Mouse (Mus musculus) right cerebral cortex, postnatal 4 days (tissue): Measurements from ENCODE around the gene Thy1.

Source experiments
- DNase-seq: peaks from one replicate; pipeline ENCODE4 v3.0.0-alpha.2; 2022

Gene Thy1

DNA sequence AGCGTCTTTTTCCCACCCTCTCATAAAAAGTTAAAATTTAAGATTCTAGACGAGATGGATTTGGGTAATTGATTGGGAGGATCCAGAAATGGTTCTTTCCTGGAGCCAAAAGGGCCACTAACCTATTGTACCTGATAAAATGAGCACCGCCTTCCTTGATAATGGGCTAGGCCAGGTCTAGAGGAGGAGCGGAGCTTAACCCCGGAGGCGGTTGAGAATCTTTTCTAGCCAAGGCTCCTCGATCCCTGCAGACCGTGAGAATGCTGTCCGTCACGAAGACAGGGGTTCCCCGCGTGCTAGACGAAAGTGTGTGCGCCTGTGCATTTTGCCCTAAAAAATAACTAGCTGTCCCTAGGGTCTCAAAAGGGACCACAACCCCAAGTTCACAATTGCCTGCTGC lies 41.1 kb downstream of the Thy1 start:
- DNase-seq = no peak

DNA sequence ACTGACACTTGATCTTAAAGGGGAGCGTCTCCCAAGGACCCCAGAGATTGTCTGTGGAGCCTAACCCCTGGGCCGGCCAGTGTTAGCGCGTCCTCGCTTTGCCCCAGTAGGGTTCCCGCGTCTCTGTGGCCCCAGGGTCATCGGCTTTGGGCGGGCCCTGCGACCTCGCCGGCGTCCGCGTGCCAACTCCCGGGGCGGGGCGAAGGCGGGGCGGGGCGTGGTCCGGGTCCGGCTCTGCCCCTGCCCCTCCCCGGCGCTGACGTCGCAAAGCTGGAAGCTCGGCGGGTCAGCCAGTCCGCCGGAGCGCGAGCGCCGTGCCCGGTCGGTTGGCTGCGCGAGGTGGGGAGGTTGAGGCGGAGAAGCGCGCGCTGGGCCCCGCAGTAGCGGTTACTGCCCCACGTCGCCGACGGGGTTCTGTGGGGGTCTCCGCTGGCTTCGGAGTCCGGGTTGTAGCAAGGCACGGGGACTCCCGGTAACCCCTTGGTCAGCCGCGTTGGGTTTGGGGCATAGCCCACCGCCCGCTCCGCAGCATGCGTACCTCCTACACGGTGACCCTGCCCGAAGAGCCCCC lies 41.6 kb downstream of the Thy1 start:
- peak; percentile 81 for DNase-seq

DNA sequence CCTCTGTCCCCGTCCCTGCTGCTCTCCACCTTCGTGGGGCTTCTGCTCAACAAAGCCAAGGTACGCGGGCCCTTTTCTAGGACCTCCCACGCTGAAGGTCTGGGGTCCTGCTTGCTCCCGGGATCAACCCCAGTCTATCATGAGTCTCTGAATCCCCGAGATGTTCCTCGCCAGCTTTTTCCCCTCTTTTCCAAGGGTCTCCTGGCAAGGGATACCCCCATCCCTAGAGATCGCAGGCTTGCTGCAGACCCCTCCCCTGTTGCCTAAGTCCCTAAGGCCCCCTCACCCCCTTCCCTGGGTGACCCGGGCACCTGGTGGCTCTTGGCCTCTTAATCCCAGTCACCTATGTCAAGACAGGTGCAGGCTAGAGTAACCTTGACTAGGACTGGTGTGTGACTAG lies 42.1 kb downstream of the Thy1 start:
- no peak for DNase-seq

DNA sequence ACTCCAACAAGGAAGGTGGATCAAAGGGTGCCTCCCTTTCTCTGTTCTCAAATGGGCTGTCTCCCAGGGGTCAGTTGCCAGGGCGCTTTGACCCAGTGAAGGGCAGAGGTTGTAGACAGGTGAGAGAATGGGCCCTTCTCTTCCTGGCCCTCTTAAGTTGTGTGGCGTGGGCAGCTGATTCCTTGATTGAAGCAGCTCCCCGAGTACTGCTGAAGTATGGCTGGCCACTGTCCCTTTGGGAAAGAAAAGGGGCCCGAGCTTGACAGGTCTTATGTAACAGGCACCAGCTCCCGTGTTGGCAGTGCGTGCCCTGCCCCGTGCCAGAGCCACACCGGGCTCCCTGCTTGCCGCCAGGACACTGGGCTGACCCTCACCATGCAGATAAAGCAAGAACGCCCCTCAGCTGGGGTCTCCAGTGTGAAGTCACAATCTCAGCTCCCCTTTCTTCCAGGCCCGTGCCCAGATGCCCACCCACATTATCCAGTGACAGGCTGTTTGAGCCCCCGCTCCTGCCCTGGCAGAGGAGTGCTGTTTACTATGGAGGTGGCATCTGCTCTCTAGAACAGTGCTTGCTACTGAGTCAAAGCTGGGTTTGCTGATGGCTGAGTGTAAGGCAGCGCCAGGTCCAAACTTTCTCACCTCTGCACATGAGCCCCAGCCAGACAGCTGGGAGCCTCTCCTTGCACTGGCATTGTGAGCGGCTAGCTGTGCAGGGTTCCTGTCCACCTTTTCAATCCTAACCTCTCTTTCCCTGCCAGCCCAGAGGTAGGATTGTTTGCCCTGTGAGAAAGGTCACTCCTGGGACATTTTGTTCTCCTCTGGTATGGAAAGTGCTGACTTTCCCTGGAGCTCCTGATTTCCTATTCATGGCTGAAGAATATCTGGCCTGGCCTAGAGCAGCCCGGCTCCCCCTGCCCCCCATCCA lies 42.8 kb downstream of the Thy1 start:
- no peak for DNase-seq

DNA sequence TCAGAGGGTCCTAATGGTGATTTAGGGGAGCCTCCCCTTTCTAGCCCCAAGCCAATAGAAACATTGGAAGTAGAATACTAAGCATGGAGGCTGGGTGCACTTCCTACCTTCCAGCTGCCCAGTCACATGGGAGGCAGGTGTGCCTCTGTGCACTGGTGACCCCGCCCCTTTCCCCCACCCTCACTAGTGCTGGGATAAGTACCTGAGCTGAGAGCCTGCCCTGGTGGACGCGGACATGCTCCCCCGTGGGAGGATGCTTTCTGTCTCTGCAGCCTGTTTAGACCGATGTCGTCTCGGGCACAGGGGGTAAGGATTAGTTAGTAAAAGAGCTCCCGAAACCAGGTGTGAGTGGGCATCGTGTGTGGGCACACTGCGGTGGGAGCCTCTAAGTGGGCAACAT lies 43.8 kb downstream of the Thy1 start:
- DNase-seq = no peak

DNA sequence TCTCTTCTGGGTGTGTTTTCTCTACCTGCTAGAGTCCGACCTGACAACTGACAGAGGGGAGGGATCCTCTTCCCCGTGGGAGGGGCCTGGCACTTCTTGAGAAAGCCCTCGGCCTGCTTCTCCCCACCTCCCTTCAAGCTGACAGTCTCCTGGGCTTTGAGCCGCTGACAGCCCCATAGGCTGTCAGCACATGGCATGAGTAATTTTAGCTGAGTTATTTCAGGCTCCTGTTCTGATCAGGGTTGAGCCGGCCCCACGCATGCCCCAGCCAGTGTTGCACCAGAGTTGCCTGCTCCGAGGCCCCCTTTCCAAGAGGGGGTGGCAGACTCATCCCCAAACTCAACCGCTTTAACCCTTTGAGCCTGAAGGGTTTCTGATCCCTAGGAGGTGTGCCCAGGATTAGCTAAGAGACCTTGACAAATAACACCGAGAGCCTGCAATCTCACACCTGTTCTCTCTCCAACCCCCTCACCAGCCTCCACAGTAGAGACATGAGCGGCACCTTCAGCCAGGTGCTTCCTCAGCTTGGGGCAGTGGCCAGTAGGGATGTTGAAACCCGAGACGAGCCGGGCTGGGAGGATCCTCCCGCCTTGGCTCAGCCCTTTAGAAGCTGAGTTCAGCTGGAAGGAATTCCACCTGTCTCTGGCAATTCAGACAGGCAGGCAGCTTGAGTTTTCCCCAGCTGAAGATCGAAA lies 44.7 kb downstream of the Thy1 start:
- no peak for DNase-seq

DNA sequence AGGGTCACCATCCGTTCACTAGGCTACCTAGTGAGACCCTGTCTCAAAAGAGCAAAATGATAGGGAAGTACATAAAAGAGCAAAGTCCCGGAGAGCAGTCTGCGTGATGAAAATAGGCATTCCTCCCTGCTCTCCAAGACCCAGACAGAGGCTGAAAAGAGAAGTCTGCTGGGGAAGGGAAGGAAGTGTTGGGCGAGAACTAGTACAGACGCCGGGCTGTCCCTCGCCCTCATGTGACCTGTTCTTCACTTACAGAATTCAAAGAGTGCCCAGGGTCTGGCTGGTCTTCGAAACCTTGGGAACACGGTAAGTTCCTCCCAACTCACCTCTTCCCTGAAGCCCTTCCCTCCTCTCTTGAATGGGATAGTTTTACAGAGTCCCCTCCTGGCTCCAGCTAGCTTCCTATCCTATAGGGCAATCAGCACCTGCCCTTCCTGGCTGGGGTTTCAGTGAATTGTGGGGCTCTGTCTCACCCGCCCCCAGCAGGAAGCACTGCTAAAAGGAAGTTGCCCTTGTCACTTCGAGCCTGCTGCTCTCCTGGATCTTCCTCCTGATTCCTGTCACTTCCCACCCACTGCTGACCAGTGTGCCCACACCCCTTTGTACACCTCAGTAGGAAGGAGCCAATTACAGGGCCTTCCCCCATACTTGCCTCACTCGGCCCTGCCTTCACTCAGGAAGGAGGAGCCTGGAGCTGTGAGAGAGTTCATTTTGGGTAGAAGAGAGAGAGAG lies 45.9 kb downstream of the Thy1 start:
- no peak for DNase-seq

DNA sequence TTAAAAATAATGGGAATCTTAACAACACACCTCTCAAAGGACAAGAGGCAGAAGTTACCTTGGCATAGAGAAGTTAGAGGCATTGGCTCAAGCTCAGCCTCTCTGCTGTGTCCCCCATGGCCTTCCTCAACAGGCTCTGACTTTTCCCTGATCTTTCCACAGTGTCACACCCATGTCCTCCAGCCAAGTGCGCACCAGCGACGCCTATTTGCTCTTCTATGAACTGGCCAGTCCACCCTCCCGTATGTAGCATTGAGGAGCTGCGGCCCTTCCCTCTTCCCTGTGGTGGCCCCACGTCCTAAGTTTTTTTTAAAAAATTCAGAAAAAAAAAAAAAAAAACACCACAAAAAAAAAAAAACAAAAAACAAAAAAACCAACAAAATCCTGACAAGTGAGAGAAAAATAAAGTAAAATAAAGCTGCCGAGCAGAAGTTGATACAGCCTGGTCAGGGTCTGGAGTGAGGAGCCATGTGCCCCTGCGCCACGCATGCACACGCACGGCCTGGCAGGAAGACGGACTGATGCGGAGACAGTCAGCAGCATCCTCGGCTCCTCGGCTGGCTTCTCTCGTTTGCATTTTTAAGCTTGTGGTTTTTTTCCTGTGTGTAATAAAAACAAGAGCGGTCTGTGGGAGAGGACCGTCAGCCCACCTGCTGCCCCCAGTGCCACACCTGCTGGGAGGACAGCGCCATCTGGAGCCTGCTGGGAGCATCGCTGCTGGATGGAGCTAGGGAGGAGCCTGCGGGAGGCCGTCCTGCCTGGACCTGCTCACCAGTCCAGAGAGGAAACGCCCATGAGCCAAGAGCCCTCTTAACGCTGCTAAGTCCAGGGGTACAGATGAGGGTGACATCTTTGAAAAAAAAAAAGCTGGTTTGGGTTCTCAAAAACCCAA lies 50.7 kb downstream of the Thy1 start:
- peak; percentile 78 for DNase-seq

DNA sequence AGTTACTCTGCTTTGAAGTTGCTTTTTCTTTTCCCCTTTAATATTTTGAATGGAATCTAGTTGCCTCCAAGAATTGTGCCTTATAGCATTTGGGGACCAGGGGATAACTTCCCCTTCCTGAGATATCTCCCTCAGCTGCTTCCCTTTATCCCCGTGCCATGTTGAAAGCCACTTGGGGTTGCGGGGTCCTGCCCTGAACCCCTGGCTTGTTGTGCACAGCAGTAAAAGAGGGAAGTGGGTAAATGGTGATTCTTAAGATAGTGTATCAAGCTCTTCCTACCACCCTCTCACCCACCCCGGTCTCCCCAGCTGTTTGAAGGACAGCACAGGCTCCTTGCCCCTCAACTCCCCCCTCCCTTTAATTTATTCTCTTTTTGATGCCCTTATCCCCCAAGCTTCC lies 51.6 kb downstream of the Thy1 start:
- DNase-seq = no peak

DNA sequence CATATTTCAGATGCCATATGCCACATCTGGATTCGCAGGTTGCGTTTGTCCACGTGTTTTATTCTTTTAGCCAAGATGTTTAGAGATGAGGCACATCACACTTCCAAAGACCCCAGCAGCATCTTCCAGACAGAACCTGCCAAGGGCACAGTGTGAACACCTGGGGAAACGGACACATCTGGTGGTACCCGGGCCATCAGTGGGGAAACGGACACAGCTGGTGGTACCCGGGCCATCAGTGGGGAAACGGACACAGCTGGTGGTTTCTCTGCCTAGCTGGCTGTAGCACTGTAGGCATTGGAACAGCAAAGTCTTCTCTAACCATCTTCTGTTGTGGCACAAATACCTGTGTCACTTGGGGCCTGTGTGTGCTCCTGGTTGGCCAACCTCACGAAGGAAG lies 52.6 kb downstream of the Thy1 start:
- DNase-seq = no peak

DNA sequence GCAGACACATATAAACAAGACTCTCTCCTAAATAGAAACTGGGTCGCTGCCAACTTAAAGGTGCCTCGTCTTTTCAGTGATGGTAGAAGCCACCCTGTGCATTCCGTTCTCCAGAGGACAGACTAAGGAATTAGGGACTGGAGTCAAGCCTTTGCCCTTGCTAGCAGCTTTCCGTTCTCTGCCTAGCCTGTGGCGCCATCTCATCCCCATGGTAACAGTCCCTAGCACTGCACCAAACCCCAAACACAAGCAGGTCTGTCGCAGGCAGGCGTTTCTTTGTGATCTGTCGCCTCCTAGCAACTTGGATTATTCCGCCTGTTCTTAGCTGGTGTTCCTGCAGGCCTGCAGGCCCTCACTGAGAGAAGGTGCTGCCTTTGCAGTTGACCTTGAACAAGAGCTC lies 53.4 kb downstream of the Thy1 start:
- DNase-seq = peak; percentile 48
